Mouse (Mus musculus): ENCODE data around the gene Unc13a. TPM values are rescaled to one million over a fixed set of nuclear protein-coding genes. Genes with fewer than 3 reads are reported as not detected.

Unc13a gene
- polyA plus RNA-seq, 2 experiments from 2014 or later: 0.47 to 0.50 TPM

DNA sequence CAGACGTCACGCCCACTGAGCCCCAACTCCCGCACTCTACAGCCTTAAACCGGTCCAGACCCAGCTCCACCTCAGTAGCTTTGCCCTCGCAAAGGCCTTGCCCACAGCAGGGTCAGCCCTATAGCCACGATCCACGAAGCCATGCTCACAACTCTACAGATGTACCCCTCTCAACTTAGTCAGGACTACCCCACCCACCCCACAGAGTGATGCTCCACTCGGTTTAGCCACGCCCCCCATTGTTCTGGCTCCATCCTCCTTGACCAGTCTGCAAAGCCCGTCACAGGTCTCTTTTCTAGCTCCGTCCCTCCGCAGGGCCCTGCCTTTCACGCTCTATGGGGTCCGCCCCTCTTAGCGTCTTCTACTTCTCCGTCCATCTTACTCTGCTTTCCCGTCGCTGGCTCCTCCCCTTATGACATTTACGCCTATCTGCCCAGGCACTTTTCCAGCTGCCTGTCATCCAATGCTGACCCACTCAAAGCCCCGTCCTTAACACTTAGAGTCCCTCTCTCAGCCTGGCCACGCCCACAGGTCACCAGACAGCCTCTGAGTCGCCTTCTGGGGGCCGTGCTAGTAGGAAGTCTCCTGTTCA lies 14.7 kb upstream of the Unc13a start:
- no peak for ATAC-seq

DNA sequence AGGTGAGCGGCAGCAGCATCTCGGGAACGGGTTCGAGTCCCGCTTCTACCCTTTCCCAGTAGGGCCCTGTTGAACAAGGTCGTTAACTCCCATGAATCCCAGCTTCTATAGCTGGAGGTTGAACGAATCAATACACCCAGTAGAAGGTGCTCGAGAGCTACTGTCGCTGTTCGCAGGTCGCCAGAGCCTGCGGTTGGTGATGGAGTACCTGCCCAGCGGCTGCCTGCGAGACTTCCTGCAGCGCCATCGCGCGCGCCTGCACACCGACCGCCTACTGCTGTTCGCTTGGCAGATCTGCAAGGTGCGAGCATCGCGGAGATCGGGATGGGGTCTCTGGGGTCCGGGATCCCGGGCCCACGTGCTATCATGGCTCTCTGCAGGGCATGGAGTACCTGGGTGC lies 14.0 kb upstream of the Unc13a start:
- ATAC-seq: no peak

DNA sequence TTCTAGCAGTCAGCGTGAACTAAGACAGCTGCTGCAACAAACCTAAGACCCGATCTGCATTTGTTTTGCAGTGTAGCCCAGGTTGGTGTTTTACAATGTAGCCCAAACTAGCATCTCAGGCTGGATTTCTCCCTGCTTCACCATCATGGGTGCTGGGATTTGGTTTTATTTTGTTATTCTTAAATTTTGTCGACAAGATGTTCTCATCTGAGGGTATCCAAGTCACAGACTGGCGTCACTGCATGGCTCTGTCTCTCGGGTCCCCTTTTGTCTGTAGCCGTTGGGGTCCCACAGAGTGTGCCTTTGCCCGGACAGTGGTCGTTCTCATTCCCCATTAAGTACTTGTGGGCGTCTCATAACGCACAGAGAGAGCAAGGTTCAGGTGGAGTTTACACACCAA lies 13.1 kb upstream of the Unc13a start:
- ATAC-seq: no peak

DNA sequence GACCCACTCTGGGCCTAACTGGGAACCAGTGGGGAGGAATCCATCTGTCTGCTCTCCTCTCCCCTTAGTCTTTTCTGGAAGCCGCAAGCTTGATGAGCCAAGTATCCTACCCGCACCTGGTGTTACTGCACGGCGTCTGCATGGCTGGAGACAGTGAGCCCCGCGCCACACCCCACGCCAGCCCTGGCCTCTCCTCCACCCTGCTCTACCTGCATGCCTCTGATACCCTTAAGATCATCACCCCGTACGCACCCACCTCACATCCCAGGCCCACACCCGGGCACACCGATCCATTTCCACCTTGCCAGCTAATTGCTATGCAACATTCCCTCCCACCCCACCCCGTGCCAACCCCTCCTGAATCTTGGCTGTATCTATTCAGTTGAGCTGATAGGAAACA lies 11.3 kb upstream of the Unc13a start:
- ATAC-seq: no peak

GRCm38 (mm10) chr8:71681369-71681915 lies 9.9 kb upstream of the Unc13a start:
- ATAC-seq: no peak

- ATAC-seq: no peak
Measured at GRCm38 (mm10) chr8:71680471-71680870, 8.9 kb upstream of the Unc13a start.

GRCm38 (mm10) chr8:71679550-71680168 lies 8.1 kb upstream of the Unc13a start:
- no peak for ATAC-seq

DNA sequence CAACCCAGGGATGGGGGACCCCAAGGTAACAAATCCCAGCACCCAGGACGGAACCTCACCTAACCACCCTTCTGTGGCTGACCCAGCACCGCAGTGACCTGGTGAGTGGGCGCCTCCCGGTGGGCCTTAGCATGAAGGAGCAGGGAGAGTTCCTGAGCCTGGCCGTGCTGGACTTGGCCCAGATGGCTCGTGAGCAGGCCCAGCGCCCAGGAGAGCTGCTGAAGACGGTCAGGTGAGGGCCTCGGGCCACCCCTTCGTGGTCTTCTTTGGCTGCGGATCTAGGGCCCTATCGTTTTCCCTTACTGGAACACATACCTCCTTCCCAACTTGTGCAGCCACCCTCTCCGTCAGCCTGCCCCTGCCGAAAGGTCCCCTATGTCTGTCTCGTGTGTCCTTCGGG lies 7.6 kb upstream of the Unc13a start:
- ATAC-seq: no peak

DNA sequence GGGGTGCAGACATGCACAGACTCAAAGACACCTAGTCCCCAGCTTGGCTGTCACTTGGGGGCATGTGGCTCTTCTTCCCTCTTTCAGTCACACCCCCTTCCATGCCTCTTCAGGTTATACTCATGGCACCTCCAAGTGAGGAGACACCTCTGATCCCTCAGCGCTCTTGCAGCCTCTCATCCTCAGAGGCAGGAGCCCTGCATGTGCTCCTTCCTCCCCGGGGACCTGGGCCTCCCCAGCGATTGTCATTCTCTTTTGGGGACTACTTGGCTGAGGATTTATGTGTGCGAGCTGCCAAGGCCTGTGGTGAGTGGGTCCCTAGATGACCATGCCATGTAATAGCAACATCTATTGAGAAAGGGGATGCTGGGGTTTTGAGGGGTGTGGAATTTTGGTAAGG lies 6.7 kb upstream of the Unc13a start:
- no peak for ATAC-seq

DNA sequence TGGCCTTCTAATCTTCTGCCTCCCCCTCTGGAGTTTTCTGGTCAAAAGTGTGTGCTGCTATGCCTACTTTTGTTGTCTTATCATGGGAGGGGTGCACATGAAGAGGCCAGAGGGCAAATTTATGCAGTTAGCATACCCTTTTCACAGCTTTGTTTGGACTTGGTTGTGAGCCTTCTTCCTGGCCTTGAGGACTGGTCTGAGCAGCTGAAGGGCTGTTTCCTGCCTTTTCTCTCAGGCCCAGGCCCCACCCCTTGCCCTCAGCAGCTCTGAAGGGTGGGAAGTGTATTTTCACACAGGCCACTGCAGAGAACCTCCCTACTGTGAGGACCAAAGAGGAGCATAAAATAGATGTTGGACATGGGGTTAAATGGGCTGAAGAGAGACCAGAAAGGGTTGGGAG lies 6.0 kb upstream of the Unc13a start:
- ATAC-seq: no peak

GRCm38 (mm10) chr8:71676803-71677202 lies 5.2 kb upstream of the Unc13a start:
- ATAC-seq: no peak

GRCm38 (mm10) chr8:71676020-71676741 lies 4.6 kb upstream of the Unc13a start, which contains the start of gene Jak3:
Gene Jak3 (plus strand): TSS chr8:71676296.
- peak; percentile 74 for ATAC-seq

GRCm38 (mm10) chr8:71675456-71676019 lies 4.0 kb upstream of the Unc13a start:
- no peak for ATAC-seq

- no peak for ATAC-seq
Measured at GRCm38 (mm10) chr8:71674071-71674470, 2.5 kb upstream of the Unc13a start.

GRCm38 (mm10) chr8:71672168-71672735 lies 695 bp upstream of the Unc13a start:
- ATAC-seq: no peak

DNA sequence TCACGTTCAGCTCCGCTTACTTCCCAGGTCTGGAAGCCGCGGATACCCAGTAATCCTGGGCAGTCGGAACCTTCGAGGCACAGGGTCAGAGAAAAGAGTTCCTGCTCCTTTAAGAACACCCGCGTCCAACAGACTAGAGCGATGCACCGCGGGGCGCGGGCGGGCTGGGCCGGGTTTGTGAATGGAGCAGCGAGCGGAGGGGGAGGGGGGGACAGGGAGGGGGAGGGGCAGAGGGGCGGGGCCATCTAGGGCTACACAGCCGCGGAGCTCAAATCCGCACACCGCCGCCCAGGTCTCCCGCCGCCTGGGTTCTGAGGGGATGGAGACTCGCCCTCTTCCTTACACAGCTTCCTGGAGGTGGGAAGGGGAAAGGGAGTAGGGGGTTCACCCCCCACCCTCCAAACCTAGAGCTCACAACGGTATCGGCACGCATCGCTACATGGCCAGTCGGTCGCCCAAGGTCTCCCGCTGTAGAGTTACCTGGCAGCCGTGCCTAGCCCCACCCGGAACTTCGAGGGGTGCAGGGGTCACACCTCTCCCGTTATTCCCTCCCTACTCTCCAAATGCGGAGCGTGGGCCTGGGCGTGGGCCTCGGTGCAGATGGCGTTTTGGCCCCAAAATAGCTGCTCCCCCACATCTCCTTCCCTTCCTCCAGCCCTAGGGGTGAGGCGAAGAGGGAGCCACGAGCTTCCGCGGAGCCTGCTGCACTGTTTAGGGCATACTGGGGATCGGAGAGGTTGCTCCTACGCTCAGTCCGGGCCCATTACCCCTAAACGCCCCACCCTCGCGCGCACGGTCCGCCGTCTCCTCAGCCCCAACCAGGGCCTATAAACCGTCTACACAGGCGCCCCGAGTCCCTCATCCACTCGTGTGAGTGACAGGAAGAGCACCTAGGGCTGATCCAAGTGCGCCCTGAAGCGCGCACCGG lies 672 bp downstream of the Unc13a start:
- peak; percentile 21 for ATAC-seq

DNA sequence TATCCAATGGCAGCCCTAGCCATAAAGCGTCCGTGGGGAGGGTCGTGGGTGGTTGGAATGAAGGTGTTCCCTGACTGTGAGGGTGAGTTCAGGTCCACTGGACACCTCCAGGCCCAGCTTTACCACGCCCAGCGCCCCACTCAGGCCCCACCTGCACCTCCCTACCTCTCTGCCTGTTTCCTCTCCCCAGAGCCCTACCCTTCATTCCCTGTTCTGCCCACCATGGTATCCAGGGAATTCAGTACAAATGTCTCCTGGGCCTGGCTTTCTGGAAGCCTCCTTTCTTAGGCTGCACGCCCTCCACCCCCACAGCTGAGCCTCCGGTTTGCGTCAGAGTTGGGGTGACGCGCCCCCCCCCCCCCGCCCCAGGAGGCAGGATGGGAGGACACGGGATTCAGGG lies 1.4 kb downstream of the Unc13a start:
- ATAC-seq: no peak

GRCm38 (mm10) chr8:71668220-71668975 lies 3.2 kb downstream of the Unc13a start:
- peak; percentile 73 for ATAC-seq

GRCm38 (mm10) chr8:71667256-71667655 lies 4.3 kb downstream of the Unc13a start:
- no peak for ATAC-seq

DNA sequence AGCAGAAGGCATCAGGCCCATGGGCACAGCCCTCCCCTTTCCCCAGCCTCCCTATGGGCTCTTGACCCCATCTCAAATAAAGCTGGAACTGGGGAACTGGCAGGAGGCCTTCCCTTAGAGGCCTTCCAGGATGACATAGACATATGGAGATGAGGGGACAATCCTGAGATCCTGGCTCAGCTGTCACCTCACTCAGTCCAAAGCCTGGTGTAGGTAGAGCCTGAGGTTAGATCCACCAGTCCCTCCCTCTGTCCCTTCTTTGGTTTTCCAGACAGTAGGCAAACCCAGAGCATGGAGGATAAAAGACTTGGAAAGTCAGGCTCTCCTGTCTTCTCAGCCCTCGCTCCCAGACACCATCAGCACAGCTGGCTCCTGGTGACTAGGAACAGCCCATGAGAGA lies 4.7 kb downstream of the Unc13a start:
- no peak for ATAC-seq
